Mouse (Mus musculus) c-Kit-positive CD71-negative TER-119-negative erythroid progenitor cells, embryonic 14.5 days (primary cell): Measurements from ENCODE around the gene Ccdc60.
A peak's percentile ranks its signal among the peaks of the same experiment; 100 is the strongest.
"Not testable (repeated sequence)": the region's sequence is repeated elsewhere in the genome, so short reads cannot be mapped to it uniquely, and the experiment has no call there.

Experiments used
- DNase-seq: peaks from one replicate; pipeline ENCODE4 v3.0.0-alpha.2; 2013; ENCODE audit warnings: low read depth

Ccdc60 gene

GRCm38 (mm10) chr5:116192693-116193092, 96.1 kb downstream of the Ccdc60 start:
- no peak for DNase-seq

DNA sequence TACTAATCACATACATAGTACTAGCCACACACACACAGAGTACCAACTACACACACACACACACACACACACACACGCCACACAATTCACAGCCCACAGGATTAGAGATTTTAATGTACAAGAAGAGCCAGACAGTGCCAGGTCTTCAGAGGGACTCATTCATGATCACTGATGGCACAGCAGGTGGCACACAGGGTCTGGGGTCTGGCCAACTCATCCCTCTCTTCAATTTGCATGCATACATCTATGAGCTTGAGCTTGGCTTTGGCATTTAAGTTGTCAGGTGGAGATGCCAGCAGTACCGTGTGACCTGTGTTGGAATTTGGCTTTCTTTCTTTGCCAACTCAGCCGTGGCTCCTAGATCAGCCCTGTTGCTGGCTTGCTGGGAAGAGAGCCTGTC, 97.2 kb downstream of the Ccdc60 start:
- DNase-seq: no peak

- no peak for DNase-seq
Measured at GRCm38 (mm10) chr5:116189818-116190217, 99.0 kb downstream of the Ccdc60 start.

- peak; percentile 8 for DNase-seq
Measured at GRCm38 (mm10) chr5:116180594-116180993, 108.2 kb downstream of the Ccdc60 start.

DNA sequence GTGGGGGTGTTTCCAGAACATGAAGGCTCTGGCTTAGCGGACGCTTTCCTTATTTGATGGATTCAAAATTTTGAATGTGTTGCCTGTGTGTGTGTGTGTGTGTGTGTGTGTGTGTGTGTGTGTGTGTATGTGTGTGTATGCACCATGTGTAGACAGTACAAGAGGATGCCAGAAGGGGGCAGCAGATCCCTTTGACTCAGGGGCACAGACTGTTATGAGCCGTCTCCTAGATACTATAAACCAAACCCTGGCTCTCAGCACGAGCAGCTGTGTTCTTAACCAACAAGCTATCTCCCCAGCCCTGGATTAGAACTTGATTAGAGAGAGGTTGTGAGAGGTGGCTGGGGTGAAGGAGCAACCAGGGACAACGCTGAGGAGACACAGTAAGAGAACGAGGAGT, 117.1 kb downstream of the Ccdc60 start:
- DNase-seq: no peak

DNA sequence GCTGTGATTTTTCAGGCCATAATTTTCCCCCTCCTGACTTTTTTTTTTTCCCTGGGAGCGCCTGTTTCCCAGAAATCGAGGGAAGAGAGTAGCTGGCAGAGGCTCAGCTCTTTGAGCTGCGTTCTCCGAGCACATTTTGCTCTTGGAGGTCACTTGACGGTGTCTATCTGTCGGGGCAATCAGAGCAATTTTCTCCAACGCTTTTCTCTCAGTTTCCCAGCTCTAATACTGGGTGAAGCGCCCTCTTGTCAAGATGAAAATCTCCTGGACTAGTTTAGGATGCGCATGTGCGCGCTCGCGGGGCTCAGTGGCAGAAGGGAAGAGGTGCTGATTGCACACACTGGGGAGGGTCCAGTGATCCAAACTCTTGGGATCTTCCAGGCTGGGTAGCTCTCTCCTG, 121.8 kb downstream of the Ccdc60 start:
- no peak for DNase-seq

DNA sequence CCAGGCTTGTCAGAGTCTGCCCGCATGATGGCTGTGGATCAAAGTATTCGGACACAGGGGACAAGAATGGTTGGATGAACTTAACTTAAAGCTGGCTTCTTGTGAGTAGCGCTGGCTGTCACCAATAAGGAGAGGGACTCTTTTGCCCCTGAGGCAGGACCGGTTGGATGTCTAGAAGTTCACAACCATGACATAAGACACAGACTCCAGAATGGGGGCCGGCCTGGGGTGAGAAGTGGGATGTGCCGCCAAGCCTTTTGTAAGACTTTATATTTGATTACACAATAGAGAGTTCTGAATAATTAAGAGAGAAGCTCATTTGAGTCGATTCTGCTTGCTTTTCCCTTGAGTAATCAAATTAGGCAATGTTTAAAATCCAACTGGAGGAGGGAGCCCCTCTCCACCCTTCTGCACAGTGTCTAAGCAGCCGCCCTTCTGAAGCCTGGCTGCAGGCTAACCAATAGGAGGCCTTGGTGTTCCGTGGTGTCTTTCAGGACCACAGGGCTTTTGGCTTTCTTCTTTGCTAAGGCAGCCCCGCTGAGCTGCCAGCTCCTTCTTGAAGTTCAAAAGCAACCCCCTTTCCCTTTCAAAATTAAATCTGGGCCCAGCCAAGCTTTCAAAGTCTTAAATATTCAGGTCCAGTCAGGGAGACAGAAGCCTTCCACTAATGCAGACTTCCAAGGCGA, 123.4 kb downstream of the Ccdc60 start:
- no peak for DNase-seq

- DNase-seq: no peak
Measured at GRCm38 (mm10) chr5:116154811-116155210, 134.0 kb downstream of the Ccdc60 start.

DNA sequence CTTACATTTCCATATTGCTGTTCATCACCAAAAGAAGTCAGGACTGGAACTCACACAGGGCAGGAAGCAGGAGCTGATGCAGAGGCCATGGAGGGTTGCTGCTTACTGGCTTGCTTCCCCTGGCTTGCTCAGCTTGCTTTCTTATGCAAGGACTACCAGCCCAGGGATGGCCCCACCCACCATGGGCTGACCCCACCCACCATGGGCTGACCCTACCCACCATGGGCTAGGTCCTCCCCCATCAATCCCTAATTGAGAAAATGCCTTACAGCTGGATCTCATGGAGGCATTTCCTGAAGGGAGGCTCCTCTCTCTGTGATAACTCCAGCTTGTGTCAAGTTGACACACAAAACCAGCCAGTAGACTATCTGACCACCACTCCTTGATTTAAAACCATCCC, 142.3 kb downstream of the Ccdc60 start:
- not testable (repeated sequence) for DNase-seq

DNA sequence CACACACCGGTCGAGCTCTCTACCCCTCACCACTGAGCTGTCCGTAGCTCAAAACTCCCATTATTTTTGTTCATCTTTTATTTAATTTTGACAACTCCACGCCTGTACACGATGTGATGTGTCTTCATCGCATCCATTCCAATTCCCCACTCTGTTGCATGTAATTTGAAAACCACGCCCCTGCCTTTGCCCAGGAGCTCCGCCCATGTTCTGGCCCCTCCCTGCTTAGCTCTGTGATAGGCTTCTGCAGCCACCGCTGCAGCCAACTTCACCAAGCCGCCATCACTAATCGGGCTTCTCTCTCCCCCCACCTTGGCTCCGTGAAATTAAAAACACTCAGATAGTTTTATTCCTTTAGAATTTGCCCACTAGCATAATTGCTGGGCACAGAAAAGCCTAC, 144.1 kb downstream of the Ccdc60 start:
- no peak for DNase-seq

- no peak for DNase-seq
Measured at GRCm38 (mm10) chr5:116140682-116141081, 148.1 kb downstream of the Ccdc60 start.

GRCm38 (mm10) chr5:116123344-116123743, 165.4 kb downstream of the Ccdc60 start:
- DNase-seq: peak; percentile 62

GRCm38 (mm10) chr5:116116567-116116966, 172.2 kb downstream of the Ccdc60 start:
- DNase-seq: peak; percentile 53

GRCm38 (mm10) chr5:116116110-116116509, 172.7 kb downstream of the Ccdc60 start:
- no peak for DNase-seq

GRCm38 (mm10) chr5:116115071-116115834, 173.5 kb downstream of the Ccdc60 start:
- DNase-seq: no peak

DNA sequence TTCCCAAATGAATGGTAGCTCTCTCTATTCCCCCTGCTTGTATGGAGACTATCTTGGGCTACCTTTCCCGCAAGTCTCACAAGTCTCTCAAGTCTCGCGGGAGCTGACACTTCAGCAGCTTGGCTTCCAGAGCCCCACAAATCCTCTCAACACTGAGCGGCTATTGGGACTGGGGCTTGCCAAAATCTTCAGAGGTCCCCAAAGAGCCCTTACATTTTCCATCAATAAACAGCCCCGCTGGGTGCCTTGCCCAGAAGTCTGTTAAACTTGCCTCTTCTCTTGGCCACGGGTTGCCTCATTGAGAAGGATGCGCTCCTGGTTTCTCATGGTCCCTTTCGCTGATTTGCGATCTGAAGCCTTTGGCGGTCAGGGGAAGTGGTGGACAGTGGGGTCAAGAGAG, 180.1 kb downstream of the Ccdc60 start:
- DNase-seq: no peak

GRCm38 (mm10) chr5:116084231-116084630, 204.6 kb downstream of the Ccdc60 start:
- no peak for DNase-seq

- DNase-seq: no peak
Measured at GRCm38 (mm10) chr5:116083081-116083480, 205.7 kb downstream of the Ccdc60 start, which contains the start of gene Tmem233. Tmem233 (minus strand) TSS chr5:116083244.

- DNase-seq: no peak
Measured at GRCm38 (mm10) chr5:116082241-116082900, 206.4 kb downstream of the Ccdc60 start.

DNA sequence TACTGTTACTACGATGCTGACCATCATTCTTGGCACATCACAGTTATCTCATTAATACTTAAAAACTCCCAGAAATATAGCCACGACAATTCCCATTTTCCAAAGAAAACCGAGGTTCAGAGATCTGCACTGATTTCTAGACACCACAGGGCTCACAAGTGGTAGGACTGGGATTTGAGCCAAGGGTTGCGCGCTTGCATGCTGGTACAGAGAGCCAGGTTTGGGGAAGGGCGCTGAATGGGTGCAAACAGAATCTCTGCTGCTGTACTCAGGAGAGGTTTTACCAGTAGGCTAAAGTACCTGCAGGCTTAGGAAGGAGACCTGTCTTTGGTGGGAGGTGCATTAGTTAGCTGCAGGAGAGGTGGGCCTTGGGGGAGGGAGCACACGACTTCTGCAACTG, 207.2 kb downstream of the Ccdc60 start:
- DNase-seq: no peak

DNA sequence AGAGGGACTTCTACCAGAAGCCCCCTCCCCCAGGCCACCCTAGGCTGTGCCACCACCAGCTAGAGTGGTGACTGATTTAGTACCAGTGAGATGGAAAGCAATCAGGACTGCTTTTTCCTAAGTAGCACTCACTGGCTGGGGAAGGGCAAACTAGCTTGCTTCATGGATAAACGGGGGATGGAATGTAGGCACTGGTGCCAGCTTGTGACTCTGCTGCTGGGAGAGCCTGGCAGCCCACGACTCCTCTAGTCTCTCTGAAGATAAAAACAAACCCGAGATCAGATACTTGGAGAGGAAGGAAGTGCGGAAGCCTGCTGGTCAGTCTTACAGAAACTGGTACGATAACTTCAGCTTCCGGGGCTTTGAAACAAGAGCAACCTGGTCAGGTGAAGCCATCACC, 208.0 kb downstream of the Ccdc60 start:
- no peak for DNase-seq
